Mouse (Mus musculus): ENCODE results near the gene Enpp3. TPM values are rescaled to one million over a fixed set of nuclear protein-coding genes. Genes with fewer than 3 reads are reported as not detected.

The Enpp3 gene
- polyA plus RNA-seq, 1 experiment from 2014 or later: 2.0 TPM

Other genes starting within 250 kb of the Enpp3 start
- gene Ccn2, start 247.4 kb downstream of the Enpp3 start, polyA plus RNA-seq (2015; fragmentation: Nextera tagmentation; extraction: Ambion mirVana): 14.1 and 14.3 TPM in 2 replicates
- 3.0 and 3.1 TPM in 2 replicates for gene Enpp1, start 130.7 kb downstream of the Enpp3 start, polyA plus RNA-seq (2015; fragmentation: Nextera tagmentation; extraction: Ambion mirVana)
- gene Med23, start 27.2 kb upstream of the Enpp3 start, polyA plus RNA-seq (2015; fragmentation: Nextera tagmentation; extraction: Ambion mirVana): 21.0 and 21.9 TPM in 2 replicates
- 1.7 and 2.3 TPM in 2 replicates for gene Arg1, start 84.7 kb upstream of the Enpp3 start, polyA plus RNA-seq (2015; fragmentation: Nextera tagmentation; extraction: Ambion mirVana)